Mouse (Mus musculus) C2C12 (cell line): Measurements from ENCODE around the gene Gca.

Experiments
- CEBPB ChIP-seq: IDR thresholded peaks from one replicate; pipeline ENCODE4 v1.6.1; 2011; ENCODE audit warnings: low read depth, mild to moderate bottlenecking, control low read depth, moderate library complexity
- CTCF ChIP-seq: IDR thresholded peaks from one replicate; pipeline ENCODE4 v1.5.1; 2011; ENCODE audit not compliant: control insufficient read depth, insufficient read depth, insufficient read length
- FOSL1 ChIP-seq: IDR thresholded peaks from one replicate; pipeline ENCODE4 v1.8.0; 2011; ENCODE audit warnings: mild to moderate bottlenecking, low read length; ENCODE audit not compliant: poor library complexity, insufficient read depth, severe bottlenecking
- MAX ChIP-seq: IDR thresholded peaks from one replicate; pipeline ENCODE4 v1.6.1; 2011; ENCODE audit warnings: mild to moderate bottlenecking, control low read depth
- MYOD1 ChIP-seq: IDR thresholded peaks from one replicate; pipeline ENCODE4 v1.6.1; 2011; ENCODE audit warnings: low read depth; ENCODE audit not compliant: control insufficient read depth, insufficient read length
- MYOG ChIP-seq: IDR thresholded peaks from one replicate; pipeline ENCODE4 v1.6.1; 2011; ENCODE audit not compliant: control insufficient read depth, insufficient read length; ENCODE audit errors: extremely low read depth
- USF1 ChIP-seq: IDR thresholded peaks from one replicate; pipeline ENCODE4 v1.6.1; 2011; ENCODE audit warnings: low read depth, mild to moderate bottlenecking, control low read depth, moderate library complexity

GRCm38 (mm10) chr2:62730671-62731070 is 66.6 kb downstream of the Gca start:
- TF ChIP-seq CTCF (no peak), MYOG (no peak), FOSL1 (no peak), MYOD1 (no peak), MAX (no peak), USF1 (no peak), CEBPB (no peak)
